9 mouse cellular contexts compared by ENCODE assay signal in the genomic region with DNA sequence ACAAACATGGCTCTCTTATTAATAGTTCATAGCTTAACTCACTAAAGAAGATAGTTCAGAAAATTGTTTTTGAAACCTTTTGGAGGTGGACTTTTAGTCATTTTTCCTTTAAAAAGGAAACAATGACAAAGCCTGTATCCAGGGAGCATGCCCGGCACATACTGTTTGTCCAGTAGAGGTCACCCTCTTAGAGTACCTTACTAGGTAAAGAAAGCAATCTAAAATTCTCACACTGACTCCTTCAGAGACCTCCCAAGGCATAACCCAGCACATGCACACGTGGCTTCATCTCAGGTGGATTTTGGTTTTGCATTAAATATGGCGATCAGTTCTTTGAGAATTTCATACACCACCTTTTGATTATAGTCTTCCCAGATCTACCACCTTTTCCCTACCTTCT. TPM values are rescaled to one million over a fixed set of nuclear protein-coding genes. Genes with fewer than 3 reads are reported as not detected.
DNase-seq lines count a peak whose midpoint lies in the region; ATAC-seq and TF ChIP-seq lines count a peak whose summit lies in the region.
"Had no signal": no experiment of that assay in that cellular context is flagged by ENCODE, and none has a peak within 500 bp of the region (broad histone marks: within the 10 kb centered on the region; RNA-seq: fewer than 3 reads in every experiment).

No protein-coding gene starts in this region.

- TF ChIP-seq CTCF in lung, postnatal 0 days (IDR thresholded peaks at IDR 0.05) = peak; percentile 56
- 0 out of 2 replicates have a peak, but pooled peaks have one; percentile 6 for TF ChIP-seq CTCF in cortical plate, adult 2 months (IDR thresholded peaks at IDR 0.05; ENCODE audit: extremely low read depth, insufficient read depth, low read length)

- H3K36me3 ChIP-seq in heart, embryonic 12.5 days = peaks cover 22% of the 10 kb centered on the region
- no peaks in the 10 kb centered on the region for H3K36me3 ChIP-seq in lung, postnatal 0 days (ENCODE audit: insufficient read depth, low read length)
- H3K36me3 ChIP-seq: lung, embryonic 15.5 days had no signal

- no peak overlapping the region for H3K4me2 ChIP-seq in heart, embryonic 12.5 days
- no peak overlapping the region for H3K4me2 ChIP-seq in lung, postnatal 0 days (replicated peaks; ENCODE audit: low read depth, low read length)
- H3K4me2 ChIP-seq: lung, embryonic 15.5 days had no signal

- intact Hi-C loops in heart, postnatal 10 days (cut with DNase I) = loop anchor here (1.0 kb wide), 1 partner anchor 259 kb away; no protein-coding TSS in a partner anchor

- peaks cover 5% of the 10 kb centered on the region; the same call in 1 of the 2 replicates for H3K4me1 ChIP-seq in heart, embryonic 12.5 days (replicated peaks)
- H3K4me1 ChIP-seq in lung, postnatal 0 days (ENCODE audit: insufficient read depth, low read depth, low read length) = no peaks in the 10 kb centered on the region
- peaks cover 1% of the 10 kb centered on the region; the same call in 1 of the 2 replicates for H3K4me1 ChIP-seq in cortical plate, adult 2 months (ENCODE audit: control insufficient read depth, insufficient read depth, low read length)
- H3K4me1 ChIP-seq: lung, embryonic 15.5 days had no signal

- WGBS in heart, embryonic 12.5 days = 51% methylated on average over 3 of the region's 3 CpGs
- WGBS in lung, postnatal 0 days = 35% methylated on average over 3 of the region's 3 CpGs

- no peak for ATAC-seq in heart, embryonic 12.5 days (ENCODE audit: insufficient number of reproducible peaks, low FRiP score)
- ATAC-seq in lung, postnatal 0 days = no peak
- ATAC-seq in erythroid progenitor cell, adult 5-6 weeks (replicated peaks; ENCODE audit: low FRiP score, poor library complexity, severe bottlenecking) = no peak

- no peak overlapping the region for H3K9ac ChIP-seq in heart, embryonic 12.5 days
- no peak overlapping the region for H3K9ac ChIP-seq in lung, postnatal 0 days (replicated peaks; ENCODE audit: low read depth)
- H3K9ac ChIP-seq: lung, embryonic 15.5 days had no signal

- DNase-seq in heart, postnatal 10 days = peak; percentile 18 to 27
- DNase-seq in lung, postnatal 0 days (ENCODE audit: low spot score) = peak; percentile 40
- DNase-seq in lung, postnatal 14 days = no peak
- DNase-seq in retina, embryonic 14.5 days (ENCODE audit: low spot score) = peak; percentile 21
- DNase-seq: layer of hippocampus, postnatal 36 days had no signal

- TF ChIP-seq POLR2A in cortical plate, adult 2 months (IDR thresholded peaks at IDR 0.05; ENCODE audit: extremely low read depth, insufficient read depth, low read length) = no peak

- H3K9me3 ChIP-seq in heart, embryonic 12.5 days (replicated peaks) = no peaks in the 10 kb centered on the region
- no peaks in the 10 kb centered on the region for H3K9me3 ChIP-seq in lung, postnatal 0 days (ENCODE audit: low read length)
- H3K9me3 ChIP-seq: lung, embryonic 15.5 days had no signal

- TF ChIP-seq EP300 in lung, postnatal 0 days (IDR thresholded peaks at IDR 0.05) = no peak

- no peak overlapping the region for H3K4me3 ChIP-seq in heart, embryonic 12.5 days
- no peak overlapping the region for H3K4me3 ChIP-seq in lung, postnatal 0 days (ENCODE audit: low read depth, low read length)
- no peak overlapping the region for H3K4me3 ChIP-seq in cortical plate, adult 2 months (ENCODE audit: insufficient read depth, low read length)
- H3K4me3 ChIP-seq: lung, embryonic 15.5 days had no signal

- H3K27ac ChIP-seq in heart, embryonic 12.5 days (ENCODE audit: poor library complexity, severe bottlenecking) = no peak overlapping the region
- no peak overlapping the region for H3K27ac ChIP-seq in lung, postnatal 0 days (ENCODE audit: low read length)
- no peak overlapping the region for H3K27ac ChIP-seq in cortical plate, adult 2 months (ENCODE audit: insufficient read depth, low read length)
- H3K27ac ChIP-seq: lung, embryonic 15.5 days had no signal

- no peaks in the 10 kb centered on the region for H3K27me3 ChIP-seq in heart, embryonic 12.5 days (replicated peaks)
- no peaks in the 10 kb centered on the region for H3K27me3 ChIP-seq in lung, postnatal 0 days (replicated peaks; ENCODE audit: insufficient read depth, low read length)
- H3K27me3 ChIP-seq: lung, embryonic 15.5 days had no signal

RNA-seq across cellular contexts. Expression of gene Nap1l5, which starts 14.7 kb away (rescaled TPM):
- under 1 TPM; 0.30 to 0.62 TPM for total RNA-seq in heart, postnatal 10 days (2021)
- polyA plus RNA-seq in heart, embryonic 12.5 days (2016; fragmentation: Nextera tagmentation; extraction: Ambion mirVana) = 1.6 and 1.9 TPM in 2 replicates
- 0.75 and 0.93 TPM in 2 replicates for polyA plus RNA-seq in lung, postnatal 0 days (2015; fragmentation: Nextera tagmentation; extraction: Ambion mirVana)
- polyA plus RNA-seq in cortical plate, adult 2 months (2012; rRNA removed) = 332 and 381 TPM in 2 replicates
- not detected in 2 replicates for total RNA-seq in erythroid progenitor cell, adult 5-6 weeks (2015; ENCODE audit: low replicate concordance)
- total RNA-seq in erythroid progenitor cell, adult 5-6 weeks (2017; ENCODE audit: low replicate concordance) = not detected in 2 replicates

Comparison
In these comparisons a context has a peak if more than half of its experiments do, and no peak if none do; other contexts are left out.
1. RNA of gene Nap1l5, which starts 14.7 kb away (polyA plus RNA-seq): 332 to 381 TPM in cortical plate, adult 2 months; 1.6 to 1.9 TPM in heart, embryonic 12.5 days and 0.75 to 0.93 TPM in lung, postnatal 0 days; every median in the first group is over 100 times any median in the second.